Mouse (Mus musculus): ENCODE results near the gene Eef1e1. TPM values are rescaled to one million over a fixed set of nuclear protein-coding genes. Genes with fewer than 3 reads are reported as not detected.

Eef1e1 gene
- polyA plus RNA-seq (2014; fragmentation: Illumina TruSeq; extraction: RNeasy Lipid Tissue Mini Kit (QIAGEN cat#74804); ENCODE audit: low replicate concordance): 23.9 TPM

GRCm38 (mm10) chr13:38658528-38659280 lies at the start of gene Eef1e1:
Gene Eef1e1 (minus strand): TSS chr13:38659058.

GRCm38 (mm10) chr13:38634800-38635269 lies 24.0 kb downstream of the Eef1e1 start, which contains the start of gene Bloc1s5:
Gene Bloc1s5 (minus strand): TSS chr13:38635109.

Other genes with a start within 250 kb of the Eef1e1 start
- gene Txndc5, start 130.2 kb downstream of the Eef1e1 start, polyA plus RNA-seq (2014; fragmentation: Illumina TruSeq; extraction: RNeasy Lipid Tissue Mini Kit (QIAGEN cat#74804); ENCODE audit: low replicate concordance): 20.7 TPM
- 3.9 TPM for gene Bloc1s5, start 23.9 kb downstream of the Eef1e1 start, polyA plus RNA-seq (2014; fragmentation: Illumina TruSeq; extraction: RNeasy Lipid Tissue Mini Kit (QIAGEN cat#74804); ENCODE audit: low replicate concordance)